In genomic region chr5:36534455-36535030, GRCm38 (mm10) we compare ENCODE assay signal across 19 mouse cellular contexts. TPM values are rescaled to one million over a fixed set of nuclear protein-coding genes. Genes with fewer than 3 reads are reported as not detected.
DNase-seq lines count a peak whose midpoint lies in the region; ATAC-seq and TF ChIP-seq lines count a peak whose summit lies in the region.
"Had no signal": no experiment of that assay in that cellular context is flagged by ENCODE, and none has a peak within 500 bp of the region (broad histone marks: within the 10 kb centered on the region; RNA-seq: fewer than 3 reads in every experiment).

No protein-coding gene starts in this region.

- peak in 1 of 2 experiments; percentile 22 for DNase-seq in spleen, adult 2 months (ENCODE audit: low read depth in 1 of 2, low spot score in 2 of 2)
- DNase-seq in spleen, postnatal 10 days (ENCODE audit: low spot score in 2 of 2): no peak
- peak; percentile 38 to 50 for DNase-seq in B cell, adult 2 months
- no peak for DNase-seq in adrenal gland, adult 2 months
- no peak for DNase-seq in forebrain, postnatal 0 days
- no peak for DNase-seq in adrenal gland, postnatal 10 days
- DNase-seq: adrenal gland, postnatal 25 days; cerebellum, adult 2 months; cerebellum, postnatal 10 days; gastrocnemius, adult 2 months; gastrocnemius, postnatal 36 days; heart, adult 18-20 months; heart, postnatal 14 days had no signal

- WGBS in spleen, adult 2 months: 54% methylated on average over 6 of the region's 6 CpGs
- 39% methylated on average over 6 of the region's 6 CpGs for WGBS in bone marrow, adult 2 months
- 90% methylated on average over 6 of the region's 6 CpGs for WGBS in forebrain, postnatal 0 days

- no peak for ATAC-seq in forebrain, postnatal 0 days
- ATAC-seq: forebrain, embryonic 13.5 days; hindbrain, postnatal 0 days had no signal

- H3K27ac ChIP-seq in spleen, adult 2 months (ENCODE audit: insufficient read depth, low read length): peak overlapping the region; percentile 63
- peak overlapping the region; percentile 6 for H3K27ac ChIP-seq in bone marrow, adult 2 months (ENCODE audit: control insufficient read depth, insufficient read depth, low read depth, low read length, poor library complexity)
- no peak overlapping the region for H3K27ac ChIP-seq in forebrain, postnatal 0 days (ENCODE audit: low read depth, low read length)
- H3K27ac ChIP-seq: embryonic facial prominence, embryonic 10.5 days; forebrain, embryonic 13.5 days; gastrocnemius, adult 2 months; heart, embryonic 10.5 days; hindbrain, embryonic 13.5 days; hindbrain, postnatal 0 days had no signal

- peaks cover 30% of the 10 kb centered on the region for H3K4me1 ChIP-seq in spleen, adult 2 months (ENCODE audit: control insufficient read depth, insufficient read depth, insufficient read length)
- H3K4me1 ChIP-seq in bone marrow, adult 2 months (ENCODE audit: control insufficient read depth, insufficient read depth, low read length): peaks cover 17% of the 10 kb centered on the region
- no peaks in the 10 kb centered on the region for H3K4me1 ChIP-seq in forebrain, postnatal 0 days (ENCODE audit: insufficient read depth)

- no peaks in the 10 kb centered on the region for H3K9me3 ChIP-seq in forebrain, postnatal 0 days (ENCODE audit: low read length)
- H3K9me3 ChIP-seq: embryonic facial prominence, embryonic 10.5 days; forebrain, embryonic 13.5 days; heart, embryonic 10.5 days; hindbrain, embryonic 13.5 days had no signal

- TF ChIP-seq CTCF in spleen, adult 2 months (IDR thresholded peaks at IDR 0.05; ENCODE audit: extremely low read depth, insufficient read depth, insufficient read length, insufficient replicate concordance): no peak
- TF ChIP-seq CTCF in bone marrow, adult 2 months (IDR thresholded peaks at IDR 0.05; ENCODE audit: control insufficient read depth, insufficient read depth, low read length): no peak
- no peak for TF ChIP-seq CTCF in forebrain, postnatal 0 days (IDR thresholded peaks at IDR 0.05; ENCODE audit: low read depth)

- no peak for TF ChIP-seq POLR2A in spleen, adult 2 months (IDR thresholded peaks at IDR 0.05; ENCODE audit: low read depth, low read length)
- no peak for TF ChIP-seq POLR2A in bone marrow, adult 2 months (IDR thresholded peaks at IDR 0.05; ENCODE audit: borderline replicate concordance, control insufficient read depth, low read depth, low read length)

- H3K9ac ChIP-seq in forebrain, postnatal 0 days: no peak overlapping the region
- H3K9ac ChIP-seq: forebrain, embryonic 13.5 days; hindbrain, embryonic 13.5 days had no signal

- no peaks in the 10 kb centered on the region for H3K36me3 ChIP-seq in spleen, adult 2 months (ENCODE audit: control insufficient read depth, insufficient read depth, low read length)
- no peaks in the 10 kb centered on the region for H3K36me3 ChIP-seq in forebrain, postnatal 0 days (ENCODE audit: insufficient read depth)
- H3K36me3 ChIP-seq: embryonic facial prominence, embryonic 10.5 days; heart, embryonic 10.5 days; hindbrain, embryonic 13.5 days had no signal

- H3K4me3 ChIP-seq in spleen, adult 2 months (ENCODE audit: extremely low read depth, insufficient read depth, insufficient read length): no peak overlapping the region
- H3K4me3 ChIP-seq in bone marrow, adult 2 months (replicated peaks; ENCODE audit: control insufficient read depth, low read depth, low read length): no peak overlapping the region
- H3K4me3 ChIP-seq in forebrain, postnatal 0 days (ENCODE audit: low read depth, low read length): no peak overlapping the region
- H3K4me3 ChIP-seq: embryonic facial prominence, embryonic 10.5 days; forebrain, embryonic 13.5 days; gastrocnemius, adult 2 months; heart, embryonic 10.5 days; hindbrain, embryonic 13.5 days had no signal

- no peak overlapping the region for H3K4me2 ChIP-seq in forebrain, postnatal 0 days (ENCODE audit: low read depth)
- H3K4me2 ChIP-seq: forebrain, embryonic 13.5 days; hindbrain, embryonic 13.5 days had no signal

- H3K27me3 ChIP-seq in spleen, adult 2 months (ENCODE audit: control insufficient read depth, insufficient read depth, low read length): no peaks in the 10 kb centered on the region
- H3K27me3 ChIP-seq in forebrain, postnatal 0 days (ENCODE audit: insufficient read depth, low read length): no peaks in the 10 kb centered on the region
- H3K27me3 ChIP-seq: forebrain, embryonic 13.5 days; hindbrain, embryonic 13.5 days had no signal

RNA-seq across cellular contexts. Expression of gene Ccdc96, which starts 50.2 kb away (rescaled TPM):
- polyA plus RNA-seq in spleen, adult 2 months (2012; rRNA removed): 0.04 TPM in 1 of 2 replicates, not detected in the other
- 0.42 TPM in 1 of 2 replicates, not detected in the other for polyA plus RNA-seq in bone marrow, adult 2 months (2011; ENCODE audit: insufficient read depth, insufficient read length, low replicate concordance, missing spikeins)
- under 1 TPM; 0.35 to 0.52 TPM for total RNA-seq in adrenal gland, adult 2 months (2021)
- polyA plus RNA-seq in adrenal gland, adult 2 months (2012; rRNA removed): 0.10 TPM in 1 of 2 replicates, not detected in the other
- 2.2 and 2.3 TPM in 2 replicates for total RNA-seq in forebrain, postnatal 0 days (2014; rRNA removed)
- 1.5 and 2.4 TPM in 2 replicates for polyA plus RNA-seq in forebrain, postnatal 0 days (2015; fragmentation: Nextera tagmentation; extraction: Ambion mirVana)
- total RNA-seq in adrenal gland, postnatal 10 days (2021): under 1 TPM; 0.15 to 0.36 TPM

RNA-seq across cellular contexts. Expression of gene Tada2b, which starts 50.5 kb away (rescaled TPM):
- 10.3 and 12.9 TPM in 2 replicates for polyA plus RNA-seq in spleen, adult 2 months (2012; rRNA removed)
- polyA plus RNA-seq in bone marrow, adult 2 months (2011; ENCODE audit: insufficient read depth, insufficient read length, low replicate concordance, missing spikeins): 6.4 and 7.9 TPM in 2 replicates
- total RNA-seq in adrenal gland, adult 2 months (2021): 10 to 100 TPM; 31.9 to 39.4 TPM
- polyA plus RNA-seq in adrenal gland, adult 2 months (2012; rRNA removed): 24.0 and 25.9 TPM in 2 replicates
- total RNA-seq in forebrain, postnatal 0 days (2014; rRNA removed): 16.7 and 22.0 TPM in 2 replicates
- polyA plus RNA-seq in forebrain, postnatal 0 days (2015; fragmentation: Nextera tagmentation; extraction: Ambion mirVana): 2.9 and 3.0 TPM in 2 replicates
- total RNA-seq in adrenal gland, postnatal 10 days (2021): 10 to 100 TPM; 32.6 to 34.8 TPM

RNA-seq across cellular contexts. Expression of gene Tbc1d14, which starts 58.5 kb away (rescaled TPM):
- polyA plus RNA-seq in spleen, adult 2 months (2012; rRNA removed): 30.9 and 38.3 TPM in 2 replicates
- 7.5 and 34.7 TPM in 2 replicates for polyA plus RNA-seq in bone marrow, adult 2 months (2011; ENCODE audit: insufficient read depth, insufficient read length, low replicate concordance, missing spikeins)
- 10 to 100 TPM; 42.1 to 47.0 TPM for total RNA-seq in adrenal gland, adult 2 months (2021)
- polyA plus RNA-seq in adrenal gland, adult 2 months (2012; rRNA removed): 16.3 and 18.8 TPM in 2 replicates
- total RNA-seq in forebrain, postnatal 0 days (2014; rRNA removed): 28.1 and 29.0 TPM in 2 replicates
- 74.1 and 74.5 TPM in 2 replicates for polyA plus RNA-seq in forebrain, postnatal 0 days (2015; fragmentation: Nextera tagmentation; extraction: Ambion mirVana)
- 10 to 100 TPM; 32.3 to 32.4 TPM for total RNA-seq in adrenal gland, postnatal 10 days (2021)

Comparison
In these comparisons a context has a peak if more than half of its experiments do, and no peak if none do; other contexts are left out.
1. DNase-seq: peak in B cell, adult 2 months (2 of 2); none in spleen, postnatal 10 days (0 of 2), adrenal gland, adult 2 months (single experiment), forebrain, postnatal 0 days (single experiment) and adrenal gland, postnatal 10 days (single experiment).